Mouse (Mus musculus) midbrain, postnatal 0 days (tissue): Measurements from ENCODE around the gene Trp63. TPM values are rescaled to one million over a fixed set of nuclear protein-coding genes. Genes with fewer than 3 reads are reported as not detected.

Experiments used
- ATAC-seq: fragments of 200-750 bp; cut with Nextera tagmentation; 2 replicates; pipeline ENCODE4 v1.8.0; 2017; ENCODE audit warnings: moderate number of reproducible peaks, mild to moderate bottlenecking, moderate TSS enrichment, moderate library complexity; ENCODE audit not compliant: low FRiP score
- DNase-seq: peaks from one replicate; pipeline ENCODE4 v3.0.0-alpha.2; 2015; ENCODE audit warnings: low spot score
- H3K27ac ChIP-seq: fragments of 300-500 bp; sonication (generic); 2 replicates; pipeline ENCODE4 v1.5.1; 2014; ENCODE audit warnings: low read depth, mild to moderate bottlenecking, low read length, mixed read lengths
- H3K27me3 ChIP-seq: fragments of 300-500 bp; sonication (generic); 2 replicates; pipeline ENCODE4 v1.6.1; 2014; ENCODE audit warnings: low read length, control low read depth, mixed read lengths; ENCODE audit not compliant: insufficient read depth
- H3K36me3 ChIP-seq: fragments of 300-500 bp; sonication (generic); 2 replicates; pipeline ENCODE4 v1.6.1; 2014; ENCODE audit warnings: low read length, control low read depth, mixed read lengths; ENCODE audit not compliant: insufficient read depth
- H3K4me1 ChIP-seq: fragments of 300-500 bp; sonication (generic); 2 replicates; pipeline ENCODE4 v1.6.1; 2014; ENCODE audit warnings: mild to moderate bottlenecking, control low read depth, antibody characterized with exemption, low read length, mixed read lengths; ENCODE audit not compliant: insufficient read depth
- H3K4me2 ChIP-seq: fragments of 300-500 bp; sonication (generic); 2 replicates; pipeline ENCODE4 v1.6.1; 2014; ENCODE audit warnings: low read depth, mild to moderate bottlenecking, low read length, mixed read lengths; ENCODE audit not compliant: poor library complexity, severe bottlenecking
- H3K4me3 ChIP-seq: fragments of 300-500 bp; sonication (generic); 2 replicates; pipeline ENCODE4 v1.5.1; 2014; ENCODE audit warnings: low read depth, mild to moderate bottlenecking, low read length, moderate library complexity
- H3K9ac ChIP-seq: fragments of 300-500 bp; sonication (generic); replicated peaks from 2 replicates; pipeline ENCODE4 v1.6.1; 2014; ENCODE audit warnings: mild to moderate bottlenecking, low read length, moderate library complexity, mixed read lengths; ENCODE audit not compliant: poor library complexity, severe bottlenecking
- H3K9me3 ChIP-seq: fragments of 300-500 bp; sonication (generic); 2 replicates; pipeline ENCODE4 v1.6.1; 2016; ENCODE audit warnings: low read length, control low read depth
- CTCF ChIP-seq: IDR thresholded peaks from 2 replicates; pipeline ENCODE4 v1.5.1; 2016; ENCODE audit warnings: antibody characterized with exemption, mild to moderate bottlenecking
- WGBS: fragments of 180-500 bp; shearing (Covaris S2); extraction: QIAGEN DNeasy Blood & Tissue Kit; methylation state at CpG from one replicate; pipeline ENCODE4 v1.1.7; 2014; 5-methylcytosine and 5-hydroxymethylcytosine counted together
- polyA plus RNA-seq: library from polyadenylated mRNA; unstranded; fragments of >200 nt; fragmentation: Nextera tagmentation; extraction: Ambion mirVana; gene quantifications from 2 replicates; pipeline ENCODE4 v1.2.1, GENCODE M21; 2015
- total RNA-seq: library from RNA; depleted of rRNA; stranded (reverse); fragments of >200 nt; gene quantifications from 2 replicates; pipeline ENCODE4 v1.2.3, GENCODE M21; 2014

Gene Trp63
- total and polyA plus RNA-seq, 2 experiments from 2014 or later: 0.10 to 0.55 TPM

DNA sequence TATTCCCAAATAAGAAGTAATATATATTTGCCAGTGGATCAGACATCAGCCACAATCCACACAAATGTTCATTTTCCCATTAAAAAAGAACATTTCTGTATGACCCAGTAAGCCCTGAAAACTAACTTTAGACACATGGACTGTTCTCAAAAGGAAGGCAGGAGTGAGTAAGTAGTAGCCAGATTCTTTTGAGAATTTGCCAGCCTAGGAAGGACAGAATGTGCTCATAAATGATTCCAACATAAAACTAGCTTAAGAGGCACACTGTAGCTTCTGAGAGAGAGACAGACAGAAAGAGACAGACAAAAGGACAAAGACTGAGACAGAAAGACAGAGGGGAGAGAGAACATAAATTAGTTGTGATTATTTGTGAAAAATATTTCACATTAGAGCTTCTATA, 123.6 kb downstream of the Trp63 start:
- Histone ChIP-seq H3K27me3 (no peaks in the 10 kb centered on the region), H3K4me3 (no peak overlapping the region), H3K36me3 (no peaks in the 10 kb centered on the region), H3K4me2 (no peak overlapping the region), H3K4me1 (no peaks in the 10 kb centered on the region), H3K27ac (no peak overlapping the region), H3K9me3 (no peaks in the 10 kb centered on the region), H3K9ac (no peak overlapping the region)
- DNase-seq (no peak), ATAC-seq (no peak)
- TF ChIP-seq CTCF: no peak

DNA sequence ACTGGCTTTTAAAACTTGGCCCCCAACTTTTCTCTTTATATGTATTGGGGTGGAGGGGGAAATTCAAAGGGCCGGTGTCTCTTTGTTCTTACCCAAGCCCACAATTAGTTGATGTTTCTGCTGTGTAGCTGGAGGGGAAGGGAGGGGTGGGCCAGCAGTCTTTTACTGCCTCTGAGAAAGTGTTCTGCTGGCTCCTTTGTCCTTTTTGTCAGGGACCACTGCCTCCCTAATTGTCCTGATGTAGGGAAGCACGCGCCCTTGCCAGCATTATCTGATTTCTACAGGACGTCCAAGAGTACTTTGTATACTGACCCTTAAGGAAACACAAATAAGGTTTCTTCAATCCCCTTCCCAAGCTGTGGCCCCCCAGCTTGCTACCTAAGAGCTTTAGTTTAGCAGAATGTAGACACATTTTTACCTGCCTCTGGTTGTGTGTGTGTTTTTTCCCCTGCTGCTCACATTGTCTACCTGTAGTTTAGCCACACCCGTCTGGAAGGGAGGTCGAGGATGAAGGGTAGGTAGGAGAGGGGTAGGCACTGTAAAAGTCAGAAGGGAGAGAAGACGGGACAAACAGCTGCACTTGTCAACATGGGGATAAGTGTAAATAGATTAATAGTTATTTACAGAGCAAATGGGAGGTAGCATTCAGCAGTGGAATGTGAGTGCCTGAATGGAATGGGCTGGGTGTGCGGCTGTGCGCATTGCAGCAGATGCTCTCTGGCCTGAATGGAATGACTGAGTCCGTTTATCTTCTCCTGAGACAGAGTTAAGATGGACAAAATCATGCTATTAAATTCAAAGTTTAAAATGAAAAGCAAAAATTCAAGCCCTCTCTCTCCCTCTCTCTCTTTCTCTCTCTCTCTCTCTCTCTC, 134.4 kb downstream of the Trp63 start:
- Histone ChIP-seq H3K9ac (no peak overlapping the region), H3K4me1 (no peaks in the 10 kb centered on the region), H3K9me3 (no peaks in the 10 kb centered on the region), H3K4me2 (no peak overlapping the region), H3K36me3 (no peaks in the 10 kb centered on the region), H3K27ac (no peak overlapping the region), H3K4me3 (no peak overlapping the region), H3K27me3 (no peaks in the 10 kb centered on the region)
- no peak for ATAC-seq
- 38% methylated on average over 10 of the region's 10 CpGs for WGBS
- no peak for DNase-seq
- no peak for TF ChIP-seq CTCF

GRCm38 (mm10) chr16:25826016-25826415, 142.5 kb downstream of the Trp63 start:
- H3K27me3 ChIP-seq: no peaks in the 10 kb centered on the region
- H3K4me2 ChIP-seq: no peak overlapping the region
- ATAC-seq: no peak
- H3K36me3 ChIP-seq: no peaks in the 10 kb centered on the region
- no peaks in the 10 kb centered on the region for H3K9me3 ChIP-seq
- no peak overlapping the region for H3K27ac ChIP-seq
- WGBS: 59% methylated on average over 7 of the region's 7 CpGs
- TF ChIP-seq CTCF: no peak
- DNase-seq: no peak
- no peak overlapping the region for H3K4me3 ChIP-seq
- no peak overlapping the region for H3K9ac ChIP-seq
- H3K4me1 ChIP-seq: no peaks in the 10 kb centered on the region

GRCm38 (mm10) chr16:25832576-25832975, 149.0 kb downstream of the Trp63 start:
- DNase-seq (no peak), ATAC-seq (no peak)
- H3K27ac ChIP-seq: no peak overlapping the region
- no peaks in the 10 kb centered on the region for H3K9me3 ChIP-seq
- no peak for TF ChIP-seq CTCF
- H3K27me3 ChIP-seq: no peaks in the 10 kb centered on the region
- no peak overlapping the region for H3K9ac ChIP-seq
- H3K4me1 ChIP-seq: no peaks in the 10 kb centered on the region
- no peaks in the 10 kb centered on the region for H3K36me3 ChIP-seq
- H3K4me3 ChIP-seq: no peak overlapping the region
- WGBS: 90% methylated on average over 4 of the region's 4 CpGs
- no peak overlapping the region for H3K4me2 ChIP-seq

GRCm38 (mm10) chr16:25835301-25835700, 151.7 kb downstream of the Trp63 start:
- H3K9ac ChIP-seq: no peak overlapping the region
- no peak overlapping the region for H3K4me2 ChIP-seq
- no peaks in the 10 kb centered on the region for H3K4me1 ChIP-seq
- H3K4me3 ChIP-seq: no peak overlapping the region
- DNase-seq (no peak), ATAC-seq (no peak)
- no peak for TF ChIP-seq CTCF
- H3K27ac ChIP-seq: no peak overlapping the region
- H3K27me3 ChIP-seq: no peaks in the 10 kb centered on the region
- H3K9me3 ChIP-seq: no peaks in the 10 kb centered on the region
- no peaks in the 10 kb centered on the region for H3K36me3 ChIP-seq
- 96% methylated on average over 3 of the region's 3 CpGs for WGBS

DNA sequence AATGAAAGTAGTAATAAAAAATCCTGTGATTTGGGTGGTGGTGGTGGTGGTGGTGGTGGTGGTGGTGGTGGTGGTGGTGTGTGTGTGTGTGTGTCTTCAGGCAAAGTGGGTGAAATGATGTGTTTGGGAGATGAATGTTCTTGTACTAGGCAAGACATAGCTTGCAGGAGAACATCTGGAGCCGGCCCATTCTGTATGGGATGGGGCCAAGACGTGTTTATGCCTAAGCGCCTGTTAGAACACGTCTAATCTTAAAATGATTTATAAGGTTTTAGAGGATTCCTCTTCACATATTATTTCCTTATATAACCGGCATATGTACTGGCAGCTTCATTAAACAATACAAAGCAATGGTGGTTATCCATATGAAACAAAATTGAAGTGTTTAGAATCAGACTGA, 152.2 kb downstream of the Trp63 start:
- WGBS: 91% methylated on average over 5 of the region's 5 CpGs
- Histone ChIP-seq H3K27ac (no peak overlapping the region), H3K4me2 (no peak overlapping the region), H3K9ac (no peak overlapping the region), H3K4me3 (no peak overlapping the region), H3K27me3 (no peaks in the 10 kb centered on the region), H3K4me1 (no peaks in the 10 kb centered on the region), H3K9me3 (no peaks in the 10 kb centered on the region), H3K36me3 (no peaks in the 10 kb centered on the region)
- DNase-seq (no peak), ATAC-seq (no peak)
- TF ChIP-seq CTCF: no peak
